Mouse (Mus musculus): ENCODE results near the gene Plppr1.

Gene Plppr1

GRCm38 (mm10) chr4:49118842-49119241 lies 59.8 kb downstream of the Plppr1 start:
- in situ Hi-C loops (cut with MseI, MboI): no loop called here

GRCm38 (mm10) chr4:49144798-49145197 lies 85.7 kb downstream of the Plppr1 start:
- in situ Hi-C loops (cut with MseI, MboI): no loop called here

GRCm38 (mm10) chr4:49148775-49149174 lies 89.7 kb downstream of the Plppr1 start:
- in situ Hi-C loops (cut with MseI, MboI): no loop called here

- in situ Hi-C loops (cut with MseI, MboI): no loop called here
Measured at GRCm38 (mm10) chr4:49149251-49149650, 90.2 kb downstream of the Plppr1 start.

- in situ Hi-C loops (cut with MseI, MboI): no loop called here
Measured at GRCm38 (mm10) chr4:49153849-49154248, 94.8 kb downstream of the Plppr1 start.

- in situ Hi-C loops (cut with MseI, MboI): no loop called here
Measured at GRCm38 (mm10) chr4:49156781-49157180, 97.7 kb downstream of the Plppr1 start.

- in situ Hi-C loops (cut with MseI, MboI): no loop called here
Measured at GRCm38 (mm10) chr4:49163285-49163684, 104.2 kb downstream of the Plppr1 start.

GRCm38 (mm10) chr4:49166391-49166790 lies 107.3 kb downstream of the Plppr1 start:
- in situ Hi-C loops (cut with MseI, MboI): no loop called here

GRCm38 (mm10) chr4:49167030-49167429 lies 108.0 kb downstream of the Plppr1 start:
- in situ Hi-C loops (cut with MseI, MboI): no loop called here

- in situ Hi-C loops (cut with MseI, MboI): no loop called here
Measured at GRCm38 (mm10) chr4:49169498-49169897, 110.4 kb downstream of the Plppr1 start.

GRCm38 (mm10) chr4:49178101-49178500 lies 119.0 kb downstream of the Plppr1 start:
- in situ Hi-C loops (cut with MseI, MboI): no loop called here

- in situ Hi-C loops (cut with MseI, MboI): no loop called here
Measured at GRCm38 (mm10) chr4:49178891-49179290, 119.8 kb downstream of the Plppr1 start.

- in situ Hi-C loops (cut with MseI, MboI): no loop called here
Measured at GRCm38 (mm10) chr4:49179471-49180181, 120.6 kb downstream of the Plppr1 start.

GRCm38 (mm10) chr4:49189991-49190526 lies 131.0 kb downstream of the Plppr1 start:
- in situ Hi-C loops (cut with MseI, MboI): no loop called here

GRCm38 (mm10) chr4:49197125-49197747 lies 138.2 kb downstream of the Plppr1 start:
- in situ Hi-C loops (cut with MseI, MboI): no loop called here

- in situ Hi-C loops (cut with MseI, MboI): no loop called here
Measured at GRCm38 (mm10) chr4:49210457-49210856, 151.4 kb downstream of the Plppr1 start.

- in situ Hi-C loops (cut with MseI, MboI): no loop called here
Measured at GRCm38 (mm10) chr4:49211582-49211981, 152.5 kb downstream of the Plppr1 start.

- in situ Hi-C loops (cut with MseI, MboI): no loop called here
Measured at GRCm38 (mm10) chr4:49212616-49213544, 153.8 kb downstream of the Plppr1 start.

GRCm38 (mm10) chr4:49214341-49214740 lies 155.3 kb downstream of the Plppr1 start:
- in situ Hi-C loops (cut with MseI, MboI): no loop called here

- in situ Hi-C loops (cut with MseI, MboI): no loop called here
Measured at GRCm38 (mm10) chr4:49223501-49223900, 164.4 kb downstream of the Plppr1 start.

GRCm38 (mm10) chr4:49225021-49225420 lies 165.9 kb downstream of the Plppr1 start:
- in situ Hi-C loops (cut with MseI, MboI): no loop called here

Measured in mouse trophoblast stem cell (cell line).